Mouse (Mus musculus) olfactory bulb, adult 2 months (tissue): ENCODE results near the gene Gm20503.

Source experiments
- CTCF ChIP-seq: fragments of 200-500 bp; IDR thresholded peaks from 2 replicates; pipeline ENCODE4 v1.5.1; 2012; ENCODE audit warnings: low read depth, mild to moderate bottlenecking, low read length, moderate library complexity; ENCODE audit not compliant: insufficient read depth
- POLR2A ChIP-seq: fragments of 200-500 bp; IDR thresholded peaks from 2 replicates; pipeline ENCODE4 v1.6.1; 2012; ENCODE audit warnings: mild to moderate bottlenecking, low read depth, low read length, moderate library complexity; ENCODE audit not compliant: insufficient read depth

DNA sequence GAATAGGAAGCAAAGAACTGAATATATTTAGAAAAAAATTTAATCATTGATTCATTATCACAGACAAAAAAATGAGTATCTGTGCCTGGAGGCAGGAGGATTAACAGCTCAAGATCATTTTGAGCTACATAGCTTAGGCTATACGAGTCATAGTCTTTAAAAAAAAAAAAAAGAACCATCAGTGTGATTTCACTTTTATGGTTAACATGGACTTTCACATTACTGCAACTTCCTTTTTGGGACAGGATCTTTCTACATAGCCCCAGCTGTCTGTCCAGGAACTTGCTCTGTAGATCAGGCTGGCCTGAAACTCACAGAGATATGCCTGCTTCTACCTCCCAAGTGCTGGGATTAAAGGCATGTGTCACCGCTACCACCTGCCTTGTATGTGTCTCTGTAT, 80.4 kb downstream of the Gm20503 start:
- no peak for TF ChIP-seq CTCF
- TF ChIP-seq POLR2A, result no peak
